Mouse (Mus musculus) adrenal gland, postnatal 14 days (tissue): Measurements from ENCODE around the gene Carmil3. TPM values are rescaled to one million over a fixed set of nuclear protein-coding genes. Genes with fewer than 3 reads are reported as not detected.

Experiments
- DNase-seq: peaks from one replicate; pipeline ENCODE4 v3.0.0; 2021; ENCODE audit warnings: mixed read lengths
- total RNA-seq: library from RNA; stranded (reverse); gene quantifications from 2 replicates; pipeline ENCODE4 v1.2.3, GENCODE M21; 2021

Carmil3 gene
- total RNA-seq, 1 experiment from 2014 or later, result 6.9 TPM

GRCm38 (mm10) chr14:55544334-55544733, 53.9 kb downstream of the Carmil3 start:
- no peak for DNase-seq

- DNase-seq, result no peak
Observed at GRCm38 (mm10) chr14:55550191-55550590, 59.7 kb downstream of the Carmil3 start.

- no peak for DNase-seq
Observed at GRCm38 (mm10) chr14:55551347-55551746, 60.9 kb downstream of the Carmil3 start.

GRCm38 (mm10) chr14:55551794-55552193, 61.3 kb downstream of the Carmil3 start:
- no peak for DNase-seq

- no peak for DNase-seq
Observed at GRCm38 (mm10) chr14:55554635-55555034, 64.2 kb downstream of the Carmil3 start.

- no peak for DNase-seq
Observed at GRCm38 (mm10) chr14:55555788-55556187, 65.3 kb downstream of the Carmil3 start.

DNA sequence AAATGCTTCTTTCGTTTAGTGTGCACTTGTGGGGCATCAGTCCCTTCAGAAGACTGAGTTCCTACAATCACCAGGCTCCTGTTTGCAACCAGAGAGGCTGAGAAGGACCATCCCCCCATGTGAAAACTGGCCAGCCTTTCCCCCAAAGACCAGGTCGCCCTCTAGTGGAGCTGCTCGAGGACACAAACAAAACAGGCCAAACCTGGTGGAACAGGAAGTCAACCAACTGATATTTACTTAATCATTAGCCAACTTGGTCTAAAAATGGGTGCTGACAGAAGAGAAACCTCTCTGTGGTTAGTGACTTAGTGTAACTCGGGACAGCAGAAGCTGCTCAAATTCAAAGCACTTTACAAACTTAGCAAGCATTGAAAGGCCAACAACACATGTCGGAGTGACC, 66.6 kb downstream of the Carmil3 start:
- peak; percentile 92 for DNase-seq

GRCm38 (mm10) chr14:55557587-55557986, 67.1 kb downstream of the Carmil3 start:
- DNase-seq, result no peak

Other genes with a start within 250 kb of the Carmil3 start
- 130 and 149 TPM in 2 replicates for gene Dhrs4, start 11.9 kb upstream of the Carmil3 start, total RNA-seq
- 0.45 TPM in 1 of 2 replicates, not detected in the other for gene Cpne6, start 19.8 kb downstream of the Carmil3 start, total RNA-seq
- gene Nrl, start 34.3 kb downstream of the Carmil3 start, total RNA-seq, result not detected in 2 replicates
- gene Pck2, start 49.6 kb downstream of the Carmil3 start, total RNA-seq, result 35.1 and 42.8 TPM in 2 replicates
- 99.9 and 118 TPM in 2 replicates for gene Dcaf11, start 69.4 kb downstream of the Carmil3 start, total RNA-seq
- gene A730061H03Rik, start 69.8 kb downstream of the Carmil3 start, total RNA-seq, result 1.2 TPM in 1 of 2 replicates, not detected in the other
- gene Fitm1, start 85.0 kb downstream of the Carmil3 start, total RNA-seq, result 0.79 and 2.1 TPM in 2 replicates
- gene Psme1, start 87.5 kb downstream of the Carmil3 start, total RNA-seq, result 316 and 330 TPM in 2 replicates
- gene Emc9, start 94.7 kb downstream of the Carmil3 start, total RNA-seq, result 37.5 and 45.2 TPM in 2 replicates
- gene Psme2, start 100.5 kb downstream of the Carmil3 start, total RNA-seq, result 349 and 376 TPM in 2 replicates
- 24.8 and 37.7 TPM in 2 replicates for gene Rnf31, start 101.1 kb downstream of the Carmil3 start, total RNA-seq
- 12.9 and 16.7 TPM in 2 replicates for gene Irf9, start 112.9 kb downstream of the Carmil3 start, total RNA-seq
- 4.4 and 6.9 TPM in 2 replicates for gene Rec8, start 127.4 kb downstream of the Carmil3 start, total RNA-seq
- gene Ipo4, start 145.3 kb downstream of the Carmil3 start, total RNA-seq, result 78.2 and 105 TPM in 2 replicates
- gene Gm49378, start 147.2 kb downstream of the Carmil3 start, total RNA-seq, result 2.4 and 3.9 TPM in 2 replicates
- 68.4 and 78.5 TPM in 2 replicates for gene Tm9sf1, start 153.2 kb downstream of the Carmil3 start, total RNA-seq
- gene Tssk4, start 159.5 kb downstream of the Carmil3 start, total RNA-seq, result 1.9 and 3.1 TPM in 2 replicates
- gene Mdp1, start 169.9 kb downstream of the Carmil3 start, total RNA-seq, result 50.4 and 60.3 TPM in 2 replicates
- gene Gmpr2, start 181.3 kb downstream of the Carmil3 start, total RNA-seq, result 24.0 and 25.8 TPM in 2 replicates
- gene Nedd8, start 181.5 kb downstream of the Carmil3 start, total RNA-seq, result 297 and 307 TPM in 2 replicates
- gene Tinf2, start 191.2 kb downstream of the Carmil3 start, total RNA-seq, result 26.1 and 27.4 TPM in 2 replicates
- gene Tgm1, start 223.3 kb downstream of the Carmil3 start, total RNA-seq, result 0.74 and 2.3 TPM in 2 replicates
- gene Rabggta, start 231.6 kb downstream of the Carmil3 start, total RNA-seq, result 19.5 and 21.1 TPM in 2 replicates